Mouse (Mus musculus) monocyte, adult 2 months (primary cell): ENCODE measurements around the gene Diaph2.
"Not testable (repeated sequence)": the region's sequence is repeated elsewhere in the genome, so short reads cannot be mapped to it uniquely, and the experiment has no call there.

Source experiments
- DNase-seq, 2 experiments: peaks; one replicate each; pipeline ENCODE4 v3.0.0; 2022; ENCODE audit warnings: low spot score in 2 of 2, low read depth in 1 of 2

Gene Diaph2

GRCm38 (mm10) chrX:129799920-129800319 is 50.4 kb downstream of the Diaph2 start:
- not testable (repeated sequence) for DNase-seq

GRCm38 (mm10) chrX:129831903-129832302 is 82.4 kb downstream of the Diaph2 start:
- no peak for DNase-seq

GRCm38 (mm10) chrX:129833887-129834286 is 84.3 kb downstream of the Diaph2 start:
- DNase-seq = no peak

- DNase-seq = no peak
Measured at GRCm38 (mm10) chrX:129884465-129884864, 134.9 kb downstream of the Diaph2 start.

DNA sequence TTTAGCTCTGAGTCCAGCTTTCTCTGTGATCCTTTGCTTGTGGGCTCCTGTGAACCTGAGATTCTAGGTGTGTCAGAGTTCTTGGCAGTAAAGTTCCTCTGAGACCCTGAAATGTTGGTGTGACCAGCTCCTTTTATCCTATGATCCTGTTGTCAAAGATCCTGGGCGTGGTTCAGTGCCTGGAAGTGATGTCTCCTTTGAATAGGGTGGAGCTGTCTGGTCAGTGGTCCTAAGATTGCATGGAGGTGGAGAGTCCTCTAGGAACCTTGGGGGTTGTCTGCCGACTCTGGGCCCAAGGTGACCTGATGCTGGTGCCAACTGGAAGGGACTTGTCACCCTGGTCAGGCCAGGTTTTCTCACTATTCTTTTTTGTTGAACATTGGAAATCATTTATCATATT is 176.3 kb downstream of the Diaph2 start:
- DNase-seq = no peak

DNA sequence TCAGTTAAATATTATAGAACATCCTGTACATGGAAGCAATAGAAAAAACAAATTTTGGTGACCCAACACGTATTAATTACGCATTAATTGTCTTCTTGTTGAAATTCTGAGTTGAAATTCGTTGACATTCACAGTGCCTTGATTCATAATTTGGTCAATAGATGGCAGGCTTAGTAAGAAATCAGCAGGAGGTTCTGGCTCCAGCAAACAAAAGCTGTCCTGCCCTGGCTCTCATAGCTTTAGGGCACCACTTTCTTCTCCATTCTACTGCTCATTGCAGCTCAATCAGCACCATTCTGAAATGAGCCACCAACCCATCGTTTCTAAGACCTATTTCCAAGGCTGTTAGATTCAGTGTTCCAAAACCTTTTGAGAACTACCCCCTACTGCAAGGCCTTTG is 225.3 kb downstream of the Diaph2 start:
- DNase-seq = no peak

GRCm38 (mm10) chrX:130008210-130008609 is 258.7 kb downstream of the Diaph2 start:
- DNase-seq = no peak

GRCm38 (mm10) chrX:130019735-130020134 is 270.2 kb downstream of the Diaph2 start:
- no peak for DNase-seq

GRCm38 (mm10) chrX:130044525-130044924 is 295.0 kb downstream of the Diaph2 start:
- no peak for DNase-seq

DNA sequence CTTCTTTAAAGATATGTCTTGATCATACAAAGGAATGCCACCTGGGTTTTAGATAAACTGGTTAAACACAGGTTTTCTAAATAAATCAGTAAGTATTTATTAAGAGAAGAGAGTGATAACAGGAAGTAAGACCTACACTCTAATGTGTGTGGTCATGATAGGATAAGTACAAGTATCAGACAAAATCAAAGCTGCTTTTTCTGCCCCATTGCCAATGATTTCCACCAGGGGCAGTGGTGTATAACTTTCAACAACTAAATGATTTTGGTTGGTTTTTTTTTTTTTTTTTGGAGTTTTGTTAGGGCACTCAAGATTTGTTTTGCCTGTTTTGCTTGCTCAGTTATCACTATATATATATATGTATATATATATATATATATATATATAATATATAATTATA is 399.7 kb downstream of the Diaph2 start:
- DNase-seq = no peak

DNA sequence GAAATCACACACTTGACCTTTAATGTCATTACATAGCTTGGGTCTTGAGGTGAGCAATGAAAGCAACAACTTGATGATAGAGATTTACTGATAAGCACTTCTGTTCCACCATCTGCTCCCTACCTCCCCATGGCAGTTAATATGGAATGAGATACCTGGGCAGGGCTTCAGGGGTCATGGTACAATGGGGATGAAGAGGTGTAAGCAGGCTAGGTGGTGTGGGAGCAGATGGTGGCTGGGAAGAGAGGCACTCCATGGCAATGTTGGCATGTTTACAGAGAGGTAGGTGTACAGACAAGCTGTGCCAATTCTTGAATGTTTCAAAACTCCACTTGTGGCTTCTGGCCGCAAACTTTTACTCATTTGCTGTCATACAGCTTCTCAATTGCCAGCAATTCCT is 402.6 kb downstream of the Diaph2 start:
- DNase-seq = no peak

DNA sequence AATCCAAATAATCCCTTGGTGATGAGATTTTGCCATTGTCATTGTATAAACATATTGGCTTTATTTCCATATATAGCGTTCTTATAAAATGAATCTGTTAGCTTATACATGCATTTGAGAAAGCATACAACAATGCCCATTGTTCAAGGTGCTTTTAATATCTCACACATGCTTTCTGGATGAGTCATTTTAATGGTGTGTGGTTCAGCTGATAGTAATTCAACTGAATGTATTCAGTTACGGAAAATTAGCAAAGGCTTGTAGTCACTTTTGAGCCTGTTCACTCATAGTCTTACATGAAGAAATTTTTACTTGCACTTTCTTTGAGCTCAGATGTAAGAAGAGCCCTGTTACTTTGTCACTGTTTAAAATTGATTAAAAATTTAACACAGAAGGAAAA is 423.6 kb downstream of the Diaph2 start:
- no peak for DNase-seq

DNA sequence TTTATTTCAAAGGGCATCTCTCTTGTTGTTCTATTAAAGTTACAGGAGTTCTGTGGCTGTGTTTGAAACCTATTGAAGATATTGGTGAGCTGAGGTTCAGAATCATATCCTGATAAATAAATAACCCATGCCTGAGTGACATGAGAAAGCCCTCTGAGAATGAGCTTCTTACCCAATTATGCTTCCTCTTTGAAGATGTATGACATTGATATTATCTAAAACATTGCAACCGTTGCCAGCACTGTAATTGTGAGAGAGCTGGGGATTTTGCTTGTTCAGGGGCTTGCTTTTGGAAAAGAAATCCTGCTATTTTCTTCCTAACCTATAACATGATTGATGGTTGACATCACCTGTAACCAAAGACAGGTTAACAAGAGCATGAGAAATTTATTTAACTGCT is 438.3 kb downstream of the Diaph2 start:
- no peak for DNase-seq

- DNase-seq = no peak
Measured at GRCm38 (mm10) chrX:130188449-130188848, 438.9 kb downstream of the Diaph2 start.

DNA sequence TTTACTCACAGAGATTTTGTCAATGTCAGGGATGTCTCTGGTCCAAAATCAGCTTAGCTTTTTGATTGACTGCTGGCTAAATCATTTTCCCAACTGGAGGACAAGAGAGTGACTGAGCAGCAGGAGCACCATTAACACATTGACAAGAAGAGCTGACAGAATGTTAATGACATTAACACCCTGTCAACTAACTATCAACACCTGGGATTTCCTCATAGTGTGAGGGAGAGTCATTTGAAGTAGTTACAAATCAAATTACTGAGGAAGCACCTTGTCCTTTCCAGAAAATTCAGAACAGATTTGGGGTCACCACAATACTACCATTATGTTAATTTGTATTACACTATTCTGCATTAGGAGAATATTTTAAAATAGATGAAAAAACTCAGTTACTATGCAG is 439.7 kb downstream of the Diaph2 start:
- no peak for DNase-seq

DNA sequence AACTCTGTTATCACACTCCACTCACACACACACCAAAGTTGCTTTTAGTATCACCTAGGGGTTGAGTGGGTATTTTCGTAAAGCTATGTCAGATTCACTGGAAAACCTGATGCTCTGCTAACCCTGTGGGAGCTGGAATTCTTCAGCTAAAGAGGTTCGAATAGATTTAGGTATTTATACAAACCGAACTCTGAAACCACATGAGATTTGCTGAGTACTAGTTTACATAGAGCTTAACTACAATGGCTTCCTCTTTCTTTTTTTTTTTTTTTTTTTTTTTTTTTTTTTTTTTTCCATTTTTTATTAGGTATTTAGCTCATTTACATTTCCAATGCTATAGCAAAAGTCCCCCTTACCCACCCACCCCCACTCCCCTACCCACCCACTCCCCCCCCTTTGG is 447.9 kb downstream of the Diaph2 start:
- not testable (repeated sequence) for DNase-seq

DNA sequence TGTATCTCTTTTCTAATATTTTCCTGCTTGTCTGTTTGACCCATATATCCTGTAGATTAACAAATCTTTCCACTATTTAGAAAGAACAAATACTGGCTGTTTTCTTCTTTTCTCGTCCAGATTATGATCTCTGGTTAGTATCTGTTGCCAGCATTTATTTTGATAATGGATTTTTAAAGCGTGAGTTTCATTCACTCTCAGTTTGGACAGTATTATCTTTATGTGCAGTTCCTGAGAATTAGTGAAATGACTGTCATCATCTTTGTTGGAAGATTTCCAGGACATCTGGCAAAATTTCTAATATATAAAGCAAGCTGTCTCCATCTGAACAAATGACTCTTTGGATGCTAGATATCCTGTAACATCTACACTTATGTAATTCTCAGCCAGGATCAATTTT is 455.7 kb downstream of the Diaph2 start:
- DNase-seq = no peak

DNA sequence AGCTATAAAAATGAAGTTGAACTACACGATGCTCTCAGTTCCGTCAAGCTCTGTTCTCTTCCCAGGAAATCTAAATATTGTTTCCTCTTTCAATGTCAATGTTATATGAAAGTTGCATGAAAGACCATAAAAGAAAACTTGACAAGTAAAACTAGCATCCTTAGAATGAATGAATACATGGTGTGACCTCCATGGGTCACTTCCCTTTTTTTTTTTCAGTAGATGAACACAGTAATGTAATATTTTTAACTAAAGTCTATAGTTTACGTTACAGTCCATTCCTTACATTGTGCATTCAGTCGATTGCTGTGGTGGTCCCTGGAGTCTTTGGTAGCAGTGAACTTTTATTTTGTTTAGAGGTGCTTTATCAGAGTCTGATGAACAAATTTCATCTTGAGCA is 462.7 kb downstream of the Diaph2 start:
- no peak for DNase-seq

- no peak for DNase-seq
Measured at GRCm38 (mm10) chrX:130212759-130213158, 463.2 kb downstream of the Diaph2 start.

GRCm38 (mm10) chrX:130230045-130230444 is 480.5 kb downstream of the Diaph2 start:
- DNase-seq = no peak

DNA sequence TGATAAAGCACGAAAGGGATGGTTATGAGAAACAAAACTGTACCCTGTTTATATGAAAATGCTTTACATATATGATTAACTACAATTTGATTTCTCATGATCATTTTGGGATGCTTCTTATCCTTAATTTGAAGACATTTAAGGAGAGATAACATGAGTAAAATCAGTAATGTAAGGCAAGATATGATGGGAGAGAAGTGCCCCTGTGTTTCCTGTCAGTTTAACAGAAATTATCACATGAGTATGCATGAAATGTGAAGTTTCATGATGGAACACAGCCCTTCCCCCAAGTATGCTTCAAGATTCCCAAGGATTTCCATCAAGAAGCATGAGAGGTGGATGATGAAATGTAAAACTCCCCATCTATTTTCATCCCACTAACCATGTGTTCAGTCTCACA is 485.6 kb downstream of the Diaph2 start:
- DNase-seq = no peak

DNA sequence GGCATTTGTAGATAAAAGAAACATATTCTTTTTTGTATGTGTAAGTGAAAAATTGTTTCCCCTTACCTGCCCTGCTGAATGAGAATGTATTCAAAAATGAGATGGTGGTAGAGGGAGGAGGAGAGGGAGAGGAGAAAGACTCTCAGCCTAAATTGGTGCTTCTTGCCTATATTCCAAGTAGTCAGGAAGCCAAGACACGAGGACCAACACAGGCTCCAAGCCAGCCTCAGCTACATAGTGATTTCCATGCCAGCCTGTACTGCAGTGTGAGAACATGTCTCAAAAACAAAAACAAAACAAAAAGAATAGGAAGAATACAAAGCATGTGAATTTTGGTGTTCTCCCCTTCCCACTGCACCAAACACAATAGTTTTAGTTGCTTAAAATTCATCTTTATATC is 497.1 kb downstream of the Diaph2 start:
- DNase-seq = no peak

DNA sequence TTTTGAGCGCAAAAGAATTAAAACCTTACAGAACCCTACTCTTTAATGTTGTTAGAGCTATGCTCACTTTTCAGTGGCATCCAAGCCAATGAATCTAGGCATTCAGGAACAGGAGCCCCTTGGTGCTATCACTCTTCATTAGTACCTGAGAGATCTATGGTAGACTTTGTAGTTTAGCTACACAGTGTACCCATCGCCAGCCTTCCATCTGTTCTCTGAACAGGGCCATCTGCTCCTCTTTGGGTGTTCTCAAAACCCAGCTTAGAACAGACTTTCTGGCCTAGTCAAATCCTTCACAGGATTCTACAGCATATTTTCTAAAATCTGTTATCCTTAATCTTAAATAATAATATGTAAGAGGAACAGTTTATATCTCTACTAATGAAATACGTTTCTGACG is 504.1 kb downstream of the Diaph2 start:
- DNase-seq = no peak

- DNase-seq = no peak
Measured at GRCm38 (mm10) chrX:130265707-130266106, 516.2 kb downstream of the Diaph2 start.
